Mouse (Mus musculus) MEL (cell line): ENCODE measurements around the gene Hnrnpu. TPM values are rescaled to one million over a fixed set of nuclear protein-coding genes. Genes with fewer than 3 reads are reported as not detected.
A peak's percentile ranks its signal among the peaks of the same experiment; 100 is the strongest.

Experiments
- DNase-seq: peaks from one replicate; pipeline ENCODE4 v3.0.0; 2011; ENCODE audit warnings: low read depth, low spot score
- H3K27ac ChIP-seq: 2 replicates; pipeline ENCODE4 v1.5.1; 2012; ENCODE audit warnings: low read depth, mild to moderate bottlenecking, control low read depth, low read length, moderate library complexity; ENCODE audit not compliant: control insufficient read depth
- H3K27me3 ChIP-seq, 2 experiments: fragments of 150-350 bp in 1 of 2; sonication (generic) in 1 of 2; 2 replicates each; pipeline ENCODE4 v1.6.1; 2012; ENCODE audit warnings: low read length in 2 of 2, mild to moderate bottlenecking in 2 of 2, improper control_type of control experiment in 1 of 2, moderate library complexity in 1 of 2; ENCODE audit not compliant: insufficient read depth in 2 of 2, control insufficient read depth in 1 of 2
- H3K36me3 ChIP-seq, 2 experiments: 2 replicates each; pipeline ENCODE4 v1.6.1; 2012 to 2014; ENCODE audit warnings: low read length in 2 of 2, improper control_type of control experiment in 1 of 2, inconsistent platforms in 1 of 2, mild to moderate bottlenecking in 1 of 2; ENCODE audit not compliant: insufficient read depth in 2 of 2, control insufficient read depth in 1 of 2
- H3K4me1 ChIP-seq, 2 experiments: fragments of 150-350 bp in 1 of 2; sonication (generic) in 1 of 2; 2 replicates each; pipeline ENCODE4 v1.6.1; 2012; ENCODE audit warnings: low read length in 2 of 2, improper control_type of control experiment in 1 of 2, mild to moderate bottlenecking in 1 of 2; ENCODE audit not compliant: insufficient read depth in 2 of 2, control insufficient read depth in 1 of 2
- H3K4me3 ChIP-seq, 2 experiments: fragments of 150-350 bp in 1 of 2; sonication (generic) in 1 of 2; 2 replicates each; pipeline ENCODE4 v1.5.1; 2012; ENCODE audit warnings: low read depth in 2 of 2, low read length in 2 of 2, mild to moderate bottlenecking in 2 of 2, moderate library complexity in 2 of 2, control low read depth in 1 of 2, improper control_type of control experiment in 1 of 2; ENCODE audit not compliant: control insufficient read depth in 1 of 2, insufficient read depth in 1 of 2
- H3K79me2 ChIP-seq: 2 replicates; pipeline ENCODE4 v1.6.1; 2012; ENCODE audit warnings: mild to moderate bottlenecking, low read length, moderate library complexity; ENCODE audit not compliant: control insufficient read depth, poor library complexity, insufficient read depth
- H3K9ac ChIP-seq: 2 replicates; pipeline ENCODE4 v1.6.1; 2012; ENCODE audit warnings: low read depth, mild to moderate bottlenecking, control low read depth, low read length, moderate library complexity; ENCODE audit not compliant: control insufficient read depth, poor library complexity, severe bottlenecking
- H3K9me3 ChIP-seq: fragments of 150-350 bp; sonication (generic); replicated peaks from 2 replicates; pipeline ENCODE4 v1.6.1; 2012; ENCODE audit warnings: mild to moderate bottlenecking, low read length, improper control_type of control experiment, moderate library complexity; ENCODE audit not compliant: insufficient read depth
- BHLHE40 ChIP-seq: IDR thresholded peaks from 2 replicates; pipeline ENCODE4 v1.6.1; 2012; ENCODE audit warnings: low read depth, mild to moderate bottlenecking, inconsistent platforms, low read length, improper control_type of control experiment, borderline replicate concordance
- CHD2 ChIP-seq: IDR thresholded peaks from 2 replicates; pipeline ENCODE4 v1.6.1; 2011; ENCODE audit warnings: low read length, improper control_type of control experiment
- CTCF ChIP-seq, 3 experiments: IDR thresholded peaks in 2 of 3; conservative IDR thresholded peaks in 1 of 3; 2 replicates each; pipeline ENCODE4 v1.5.1; 2011 to 2012; ENCODE audit warnings: low read length in 3 of 3, low read depth in 2 of 3, mild to moderate bottlenecking in 2 of 3, improper control_type of control experiment in 1 of 3, inconsistent platforms in 1 of 3, mixed read lengths in 1 of 3, moderate library complexity in 1 of 3; ENCODE audit not compliant: control insufficient read depth in 1 of 3, insufficient read depth in 1 of 3, poor library complexity in 1 of 3, severe bottlenecking in 1 of 3
- E2F4 ChIP-seq: IDR thresholded peaks from 2 replicates; pipeline ENCODE4 v1.6.1; 2011; ENCODE audit warnings: low read depth, low read length, improper control_type of control experiment, borderline replicate concordance
- EP300 ChIP-seq, 2 experiments: IDR thresholded peaks; 2 replicates each; pipeline ENCODE4 v1.6.1; 2011; ENCODE audit warnings: improper control_type of control experiment in 2 of 2, low read length in 2 of 2, low read depth in 1 of 2, mild to moderate bottlenecking in 1 of 2
- GABPA ChIP-seq: IDR thresholded peaks from 2 replicates; pipeline ENCODE4 v1.6.1; 2012; ENCODE audit warnings: low read depth, mild to moderate bottlenecking, inconsistent platforms, low read length, improper control_type of control experiment, moderate library complexity
- GATA1 ChIP-seq: IDR thresholded peaks from 2 replicates; pipeline ENCODE4 v1.6.1; 2011; ENCODE audit warnings: low read depth, low read length, improper control_type of control experiment
- HCFC1 ChIP-seq: IDR thresholded peaks from 2 replicates; pipeline ENCODE4 v1.6.1; 2012; ENCODE audit warnings: low read depth, mild to moderate bottlenecking, inconsistent platforms, low read length, improper control_type of control experiment, moderate library complexity
- JUND ChIP-seq: IDR thresholded peaks from 2 replicates; pipeline ENCODE4 v1.6.1; 2011; ENCODE audit warnings: low read depth, mild to moderate bottlenecking, improper control_type of control experiment, low read length
- KAT2A ChIP-seq: conservative IDR thresholded peaks from 2 replicates; pipeline ENCODE4 v1.6.1; 2012; ENCODE audit warnings: low read depth, low read length, improper control_type of control experiment, inconsistent platforms
- MAFK ChIP-seq: IDR thresholded peaks from 2 replicates; pipeline ENCODE4 v1.6.1; 2011; ENCODE audit warnings: low read depth, mild to moderate bottlenecking, low read length, improper control_type of control experiment, borderline replicate concordance
- MAX ChIP-seq: IDR thresholded peaks from 2 replicates; pipeline ENCODE4 v1.6.1; 2011; ENCODE audit warnings: low read length, improper control_type of control experiment
- MAZ ChIP-seq: IDR thresholded peaks from 2 replicates; pipeline ENCODE4 v1.6.1; 2012; ENCODE audit warnings: low read depth, mild to moderate bottlenecking, inconsistent platforms, low read length, improper control_type of control experiment
- MEF2A ChIP-seq: IDR thresholded peaks from 2 replicates; pipeline ENCODE4 v1.6.1; 2014; ENCODE audit warnings: low read depth, mild to moderate bottlenecking, inconsistent platforms, low read length, improper control_type of control experiment; ENCODE audit not compliant: poor library complexity, insufficient replicate concordance, severe bottlenecking; ENCODE audit errors: extremely low read depth
- MXI1 ChIP-seq: IDR thresholded peaks from 2 replicates; pipeline ENCODE4 v1.6.1; 2011; ENCODE audit warnings: mild to moderate bottlenecking, low read depth, low read length, improper control_type of control experiment
- MYB ChIP-seq: IDR thresholded peaks from 2 replicates; pipeline ENCODE4 v1.6.1; 2011; ENCODE audit warnings: mild to moderate bottlenecking, low read depth, low read length, improper control_type of control experiment
- MYC ChIP-seq: IDR thresholded peaks from 2 replicates; pipeline ENCODE4 v1.6.1; 2011; ENCODE audit warnings: low read depth, mild to moderate bottlenecking, low read length, improper control_type of control experiment, moderate library complexity
- NELFE ChIP-seq: IDR thresholded peaks from 2 replicates; pipeline ENCODE4 v1.6.1; 2011; ENCODE audit warnings: low read depth, low read length, improper control_type of control experiment
- POLR2A ChIP-seq, 2 experiments: IDR thresholded peaks; 2 replicates each; pipeline ENCODE4 v1.6.1; 2011 to 2012; ENCODE audit warnings: low read length in 2 of 2, mild to moderate bottlenecking in 2 of 2, control low read depth in 1 of 2, improper control_type of control experiment in 1 of 2, low read depth in 1 of 2, moderate library complexity in 1 of 2; ENCODE audit not compliant: control insufficient read depth in 1 of 2, insufficient read depth in 1 of 2, poor library complexity in 1 of 2
- POLR2AphosphoS2 ChIP-seq: IDR thresholded peaks from 2 replicates; pipeline ENCODE4 v1.6.1; 2011; ENCODE audit warnings: low read length, improper control_type of control experiment
- POLR2AphosphoS5 ChIP-seq: IDR thresholded peaks from 2 replicates; pipeline ENCODE4 v1.6.1; 2012; ENCODE audit warnings: low read depth, borderline replicate concordance, mild to moderate bottlenecking, inconsistent platforms, low read length, moderate library complexity, mixed read lengths
- RCOR1 ChIP-seq: IDR thresholded peaks from 2 replicates; pipeline ENCODE4 v1.6.1; 2012; ENCODE audit warnings: low read depth, mild to moderate bottlenecking, inconsistent platforms, low read length, improper control_type of control experiment
- SIN3A ChIP-seq: IDR thresholded peaks from 2 replicates; pipeline ENCODE4 v1.6.1; 2012; ENCODE audit warnings: low read length, improper control_type of control experiment, inconsistent platforms
- SMC3 ChIP-seq: IDR thresholded peaks from 2 replicates; pipeline ENCODE4 v1.6.1; 2011; ENCODE audit warnings: low read depth, low read length, improper control_type of control experiment
- TBP ChIP-seq: IDR thresholded peaks from 2 replicates; pipeline ENCODE4 v1.8.0; 2011; ENCODE audit warnings: low read depth, low read length, improper control_type of control experiment
- TCF12 ChIP-seq: IDR thresholded peaks from 2 replicates; pipeline ENCODE4 v1.6.1; 2014; ENCODE audit warnings: low read depth, mild to moderate bottlenecking, inconsistent platforms, low read length, improper control_type of control experiment, moderate library complexity
- UBTF ChIP-seq: IDR thresholded peaks from 2 replicates; pipeline ENCODE4 v1.6.1; 2012; ENCODE audit warnings: low read depth, mild to moderate bottlenecking, inconsistent platforms, low read length, improper control_type of control experiment, moderate library complexity, borderline replicate concordance; ENCODE audit not compliant: insufficient read depth
- USF1 ChIP-seq: IDR thresholded peaks from 2 replicates; pipeline ENCODE4 v1.6.1; 2014; ENCODE audit warnings: low read depth, mild to moderate bottlenecking, inconsistent platforms, low read length, improper control_type of control experiment, moderate library complexity
- USF2 ChIP-seq, 2 experiments: IDR thresholded peaks; 2 replicates each; pipeline ENCODE4 v1.6.1; 2011 to 2012; ENCODE audit warnings: improper control_type of control experiment in 2 of 2, low read length in 2 of 2, borderline replicate concordance in 1 of 2, inconsistent platforms in 1 of 2, low read depth in 1 of 2, mild to moderate bottlenecking in 1 of 2; ENCODE audit not compliant: insufficient read depth in 1 of 2
- ZC3H11A ChIP-seq: IDR thresholded peaks from 2 replicates; pipeline ENCODE4 v1.6.1; 2012; ENCODE audit warnings: low read depth, mild to moderate bottlenecking, inconsistent platforms, low read length, improper control_type of control experiment
- ZKSCAN1 ChIP-seq: IDR thresholded peaks from 2 replicates; pipeline ENCODE4 v1.6.1; 2012; ENCODE audit warnings: low read depth, mild to moderate bottlenecking, inconsistent platforms, low read length, improper control_type of control experiment, moderate library complexity
- ZMIZ1 ChIP-seq: IDR thresholded peaks from 2 replicates; pipeline ENCODE4 v1.6.1; 2012; ENCODE audit warnings: low read depth, mild to moderate bottlenecking, inconsistent platforms, low read length, improper control_type of control experiment, moderate library complexity
- ZNF384 ChIP-seq: IDR thresholded peaks from 2 replicates; pipeline ENCODE4 v1.6.1; 2012; ENCODE audit warnings: low read depth, mild to moderate bottlenecking, inconsistent platforms, low read length, improper control_type of control experiment
- polyA plus RNA-seq, 2 experiments: library from polyadenylated mRNA; stranded (reverse) in 1 of 2; unstranded in 1 of 2; fragments of >175 nt in 1 of 2; fragments of >200 nt in 1 of 2; gene quantifications; 2 replicates each; pipeline versions ENCODE4 v1.2.1 to v1.2.4; 2012; ENCODE audit warnings: low replicate concordance in 2 of 2, low read depth in 1 of 2; ENCODE audit not compliant: insufficient read length in 2 of 2, insufficient read depth in 1 of 2, missing spikeins in 1 of 2
- total RNA-seq: library from RNA; depleted of rRNA; stranded (reverse); fragments of 300-350 nt; gene quantifications from 2 replicates; pipeline ENCODE4 v1.2.3, GENCODE M21; 2012

Gene Hnrnpu
- total and polyA plus RNA-seq, 3 experiments: 373 to 2,754 (median 789) TPM

GRCm38 (mm10) chr1:178369272-178369651 is 31.7 kb upstream of the Hnrnpu start (continued):
- TF ChIP-seq E2F4 (0 out of 2 replicates have a peak, but pooled peaks have one; percentile 49), GATA1 (no peak)

GRCm38 (mm10) chr1:178368548-178369271 is 31.1 kb upstream of the Hnrnpu start:
- H3K4me3 ChIP-seq: peak overlapping the region; percentile 65
- peaks cover 4% of the 10 kb centered on the region; the same call in 1 of the 2 replicates for H3K79me2 ChIP-seq
- no peaks in the 10 kb centered on the region for H3K27me3 ChIP-seq
- DNase-seq: peak; percentile 96
- no peaks in the 10 kb centered on the region for H3K9me3 ChIP-seq
- H3K36me3 ChIP-seq: peaks cover 0 to 8% of the 10 kb centered on the region in 2 experiments; a peak in 2 of 4 replicates
- H3K27ac ChIP-seq: peak overlapping the region; percentile 90
- peak overlapping the region; percentile 83 for H3K9ac ChIP-seq
- H3K4me1 ChIP-seq: peaks cover 3 to 14% of the 10 kb centered on the region in 2 experiments
- 0 out of 2 replicates have a peak, but pooled peaks have one; percentile 41 for TF ChIP-seq JUND
- no peak for TF ChIP-seq GATA1
- TF ChIP-seq POLR2AphosphoS2: peak; percentile 78; the same call in 1 of the 2 replicates
- peak; percentile 98 for TF ChIP-seq BHLHE40
- TF ChIP-seq USF2 (IDR thresholded peaks at IDR 0.05; ENCODE audit: borderline replicate concordance in 1 of 2, insufficient read depth in 1 of 2, low read depth in 1 of 2, low read length in 2 of 2): peak in 1 of 2 experiments; percentile 72; a peak in 3 of 4 replicates
- TF ChIP-seq CHD2: no peak
- TF ChIP-seq CTCF (IDR thresholded peaks at IDR 0.05 in 2 of 3, conservative IDR thresholded peaks at IDR 0.05 in 1 of 3; ENCODE audit: control insufficient read depth in 1 of 3, insufficient read depth in 1 of 3, low read depth in 2 of 3, low read length in 3 of 3, poor library complexity in 1 of 3, severe bottlenecking in 1 of 3): no peak
- no peak; the same call in 1 of the 2 replicates for TF ChIP-seq UBTF
- TF ChIP-seq E2F4: no peak
- TF ChIP-seq HCFC1: peak; percentile 70
- no peak for TF ChIP-seq GABPA
- TF ChIP-seq ZNF384: no peak
- TF ChIP-seq MAX: peak; percentile 88
- TF ChIP-seq SIN3A: peak; percentile 85
- no peak for TF ChIP-seq KAT2A
- TF ChIP-seq MXI1: peak; percentile 95
- no peak for TF ChIP-seq ZKSCAN1
- TF ChIP-seq ZMIZ1: peak; percentile 69
- TF ChIP-seq EP300 (IDR thresholded peaks at IDR 0.05; ENCODE audit: low read depth in 1 of 2, low read length in 2 of 2): no peak; a peak in 1 of 4 replicates
- peak; percentile 96 for TF ChIP-seq USF1
- no peak for TF ChIP-seq ZC3H11A
- no peak for TF ChIP-seq SMC3
- TF ChIP-seq RCOR1: no peak
- TF ChIP-seq MAZ: peak; percentile 79; the same call in 1 of the 2 replicates
- no peak for TF ChIP-seq MYB
- no peak for TF ChIP-seq MEF2A
- peak; percentile 60 to 92 for TF ChIP-seq POLR2A (IDR thresholded peaks at IDR 0.05; ENCODE audit: control insufficient read depth in 1 of 2, insufficient read depth in 1 of 2, low read depth in 1 of 2, low read length in 2 of 2, poor library complexity in 1 of 2)
- no peak for TF ChIP-seq MAFK
- TF ChIP-seq NELFE: peak; percentile 78
- TF ChIP-seq POLR2AphosphoS5: peak; percentile 18; the same call in 1 of the 2 replicates
- no peak for TF ChIP-seq TBP
- TF ChIP-seq MYC: peak; percentile 81
- peak; percentile 43 for TF ChIP-seq TCF12
